Mouse (Mus musculus) cerebellum, postnatal 4 days (tissue): ENCODE results near the gene Ica1.
A peak's percentile ranks its signal among the peaks of the same experiment; 100 is the strongest.

Experiments used
- DNase-seq, 2 experiments: peaks; one replicate each; pipeline ENCODE4 v3.0.0; 2022; ENCODE audit warnings: low spot score in 2 of 2, mixed read lengths in 1 of 2

Gene Ica1

GRCm38 (mm10) chr6:8778296-8778649, at the start of gene Ica1:
Gene Ica1 (minus strand): TSS chr6:8778488.
- peak; percentile 10 to 26 for DNase-seq

- no peak for DNase-seq
Observed at GRCm38 (mm10) chr6:8819866-8820265, 41.6 kb upstream of the Ica1 start.

GRCm38 (mm10) chr6:8814332-8815002, 36.2 kb upstream of the Ica1 start:
- no peak for DNase-seq

GRCm38 (mm10) chr6:8802561-8803150, 24.4 kb upstream of the Ica1 start:
- no peak for DNase-seq

GRCm38 (mm10) chr6:8792385-8792784, 14.1 kb upstream of the Ica1 start:
- DNase-seq, result no peak

- no peak for DNase-seq
Observed at GRCm38 (mm10) chr6:8791781-8792180, 13.5 kb upstream of the Ica1 start.

- DNase-seq, result no peak
Observed at GRCm38 (mm10) chr6:8780618-8781017, 2.3 kb upstream of the Ica1 start.

GRCm38 (mm10) chr6:8777411-8778295, 635 bp downstream of the Ica1 start:
- DNase-seq, result peak; percentile 22 to 48

- DNase-seq, result no peak
Observed at GRCm38 (mm10) chr6:8771539-8771938, 6.7 kb downstream of the Ica1 start.

- DNase-seq, result no peak
Observed at GRCm38 (mm10) chr6:8770341-8770740, 7.9 kb downstream of the Ica1 start.

- no peak for DNase-seq
Observed at GRCm38 (mm10) chr6:8769803-8770202, 8.5 kb downstream of the Ica1 start.

- no peak for DNase-seq
Observed at GRCm38 (mm10) chr6:8766652-8767051, 11.6 kb downstream of the Ica1 start.

GRCm38 (mm10) chr6:8765801-8766200, 12.5 kb downstream of the Ica1 start:
- DNase-seq, result no peak

- no peak for DNase-seq
Observed at GRCm38 (mm10) chr6:8765064-8765463, 13.2 kb downstream of the Ica1 start.

- no peak for DNase-seq
Observed at GRCm38 (mm10) chr6:8760708-8761294, 17.5 kb downstream of the Ica1 start.

- DNase-seq, result no peak
Observed at GRCm38 (mm10) chr6:8759901-8760300, 18.4 kb downstream of the Ica1 start.

GRCm38 (mm10) chr6:8755760-8756276, 22.5 kb downstream of the Ica1 start:
- DNase-seq, result no peak

GRCm38 (mm10) chr6:8754486-8754885, 23.8 kb downstream of the Ica1 start:
- no peak for DNase-seq

- DNase-seq, result no peak
Observed at GRCm38 (mm10) chr6:8753723-8754036, 24.6 kb downstream of the Ica1 start.

- DNase-seq, result no peak
Observed at GRCm38 (mm10) chr6:8752984-8753722, 25.1 kb downstream of the Ica1 start.

GRCm38 (mm10) chr6:8744886-8745285, 33.4 kb downstream of the Ica1 start:
- no peak for DNase-seq
